Mouse (Mus musculus): ENCODE results near the gene Larp4. TPM values are rescaled to one million over a fixed set of nuclear protein-coding genes. Genes with fewer than 3 reads are reported as not detected.
A peak's percentile ranks its signal among the peaks of the same experiment; 100 is the strongest.

Gene Larp4
- total RNA-seq, 2 experiments from 2014 or later: 72.9 to 74.9 TPM

GRCm38 (mm10) chr15:99997114-99997804 is 27.4 kb downstream of the Larp4 start:
- no peak for DNase-seq
- intact Hi-C loops (cut with DNase I): no loop called here

GRCm38 (mm10) chr15:99999390-99999789 is 29.5 kb downstream of the Larp4 start:
- intact Hi-C loops (cut with DNase I): no loop called here
- no peak for DNase-seq

DNA sequence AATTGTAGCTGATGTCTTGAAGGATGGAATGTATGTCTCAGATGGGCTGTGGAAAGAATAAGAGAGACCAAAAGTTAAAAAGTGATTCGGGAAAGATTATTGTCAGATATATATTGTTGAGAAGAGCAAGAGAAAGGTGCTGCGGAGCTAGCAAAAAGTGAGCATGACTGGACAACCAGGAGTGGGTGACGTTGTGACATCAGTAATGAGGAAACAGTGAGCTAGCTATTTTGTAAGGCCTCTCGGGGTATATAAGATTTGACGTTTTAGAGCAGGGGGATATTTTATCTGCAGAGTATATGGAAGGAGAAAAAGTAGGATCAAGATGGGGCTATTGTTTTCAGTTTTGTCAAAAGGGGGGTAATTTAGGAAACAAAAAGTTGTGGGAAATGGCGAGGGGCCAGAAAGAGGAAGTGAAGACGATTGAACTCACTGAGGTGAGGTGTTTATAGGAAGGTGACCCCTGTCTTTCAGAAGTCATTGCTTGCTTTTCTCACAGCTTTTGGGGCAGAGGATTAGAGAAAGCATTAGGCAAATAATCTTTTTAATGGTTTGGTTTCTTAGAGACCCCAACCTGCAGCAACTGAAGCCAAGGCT is 34.9 kb downstream of the Larp4 start:
- DNase-seq: no peak
- intact Hi-C loops (cut with DNase I): no loop called here

DNA sequence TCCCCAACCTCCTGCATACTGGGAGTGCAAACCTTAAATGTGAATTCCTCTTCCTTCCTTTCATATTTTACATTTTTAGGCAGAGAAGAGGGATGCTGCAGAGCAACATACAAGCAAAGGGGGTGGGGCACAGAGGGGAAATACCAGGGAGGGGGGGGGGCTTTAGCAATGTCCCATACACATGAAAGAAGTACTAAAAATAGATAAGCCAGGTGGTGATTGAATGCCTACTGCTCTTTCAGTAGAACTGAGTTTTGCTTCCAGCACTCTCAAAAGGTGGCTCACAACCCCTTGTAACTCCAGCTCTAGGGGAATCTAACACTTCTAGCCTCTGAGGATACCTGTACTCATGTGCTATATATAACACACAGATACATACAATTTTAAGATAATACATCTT is 36.3 kb downstream of the Larp4 start:
- intact Hi-C loops (cut with DNase I): no loop called here
- no peak for DNase-seq

- intact Hi-C loops (cut with DNase I): no loop called here
- no peak for DNase-seq
These were observed 48.5 kb downstream of the Larp4 start for GRCm38 (mm10) chr15:100018280-100018899.

DNA sequence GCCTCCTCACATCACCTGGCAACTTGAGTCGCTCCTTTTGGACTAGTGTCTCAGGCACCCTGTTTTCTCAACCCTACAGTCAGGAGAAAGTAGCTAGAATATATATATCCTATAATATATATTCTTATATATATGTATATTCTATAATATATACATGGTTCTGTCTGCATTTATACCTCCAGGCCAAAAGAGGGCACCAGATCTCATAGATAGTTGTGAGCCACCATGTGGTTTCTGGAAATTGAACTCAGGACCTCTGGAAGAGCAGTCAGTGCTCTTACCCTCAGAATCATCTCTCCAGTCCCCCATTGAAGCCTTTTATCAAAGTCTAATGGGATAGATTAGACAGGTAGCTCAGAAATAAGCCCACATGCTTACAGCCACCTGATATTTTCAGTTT is 51.3 kb downstream of the Larp4 start:
- intact Hi-C loops (cut with DNase I): loop anchor here (5.0 kb wide), 2 partner anchors 356 to 436 kb away; no protein-coding TSS in a partner anchor
- DNase-seq: no peak

GRCm38 (mm10) chr15:100022923-100023322 is 53.1 kb downstream of the Larp4 start:
- peak; percentile 44 to 65 for DNase-seq
- intact Hi-C loops (cut with DNase I): loop anchor here (5.0 kb wide), 2 partner anchors 354 to 434 kb away; no protein-coding TSS in a partner anchor

- intact Hi-C loops (cut with DNase I): no loop called here
- no peak for DNase-seq
These were observed 55.4 kb downstream of the Larp4 start for GRCm38 (mm10) chr15:100025076-100025834.

DNA sequence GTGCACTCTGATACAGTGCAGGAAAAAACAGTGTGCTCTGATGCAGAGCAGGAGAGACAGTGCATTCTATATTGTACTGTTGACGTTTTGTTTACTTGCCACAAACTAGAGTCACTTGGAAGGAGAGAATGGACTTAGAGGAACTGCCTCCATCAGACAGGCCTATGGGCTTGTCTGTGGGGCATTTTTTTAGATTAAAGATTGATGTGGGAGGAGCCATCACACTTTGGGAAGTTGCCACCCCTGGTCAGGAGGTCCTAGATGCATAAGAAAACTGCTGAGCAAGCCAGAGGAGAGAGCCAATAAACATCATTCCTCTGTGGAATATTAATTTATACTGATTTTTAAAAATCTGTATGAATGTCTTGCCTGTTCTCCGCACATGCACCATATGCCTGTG is 58.3 kb downstream of the Larp4 start:
- intact Hi-C loops (cut with DNase I): no loop called here
- no peak for DNase-seq

DNA sequence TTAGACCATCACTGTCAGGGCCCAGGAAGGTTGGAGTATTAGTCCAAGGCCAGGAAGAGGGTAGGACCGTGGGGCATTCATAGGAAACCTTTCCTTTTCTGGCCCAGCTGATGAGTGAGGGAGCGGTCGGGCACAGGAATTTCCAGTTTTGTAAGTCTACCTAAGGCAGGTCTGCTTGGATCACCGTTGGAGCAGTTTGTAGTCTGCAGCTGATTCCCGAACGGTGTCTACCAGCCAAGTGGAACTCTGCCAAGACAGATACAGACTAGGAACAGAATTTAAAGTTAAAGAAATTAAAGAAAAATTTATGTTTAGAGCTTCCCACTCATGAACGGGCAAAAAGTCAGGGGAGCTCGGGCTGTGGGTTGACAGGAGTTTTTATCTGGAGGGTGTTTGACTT is 59.6 kb downstream of the Larp4 start:
- DNase-seq: no peak
- intact Hi-C loops (cut with DNase I): no loop called here

GRCm38 (mm10) chr15:100029900-100030299 is 60.0 kb downstream of the Larp4 start:
- intact Hi-C loops (cut with DNase I): no loop called here
- no peak for DNase-seq

- intact Hi-C loops (cut with DNase I): no loop called here
- no peak for DNase-seq
These were observed 62.7 kb downstream of the Larp4 start for GRCm38 (mm10) chr15:100032546-100032945.

- intact Hi-C loops (cut with DNase I): loop anchor here (5.0 kb wide), 2 partner anchors 109 to 159 kb away; no protein-coding TSS in a partner anchor
- peak; percentile 99 for DNase-seq
These were observed 68.7 kb downstream of the Larp4 start, which contains the start of gene Dip2b for GRCm38 (mm10) chr15:100038470-100038971. Dip2b (plus strand) TSS chr15:100038664.

DNA sequence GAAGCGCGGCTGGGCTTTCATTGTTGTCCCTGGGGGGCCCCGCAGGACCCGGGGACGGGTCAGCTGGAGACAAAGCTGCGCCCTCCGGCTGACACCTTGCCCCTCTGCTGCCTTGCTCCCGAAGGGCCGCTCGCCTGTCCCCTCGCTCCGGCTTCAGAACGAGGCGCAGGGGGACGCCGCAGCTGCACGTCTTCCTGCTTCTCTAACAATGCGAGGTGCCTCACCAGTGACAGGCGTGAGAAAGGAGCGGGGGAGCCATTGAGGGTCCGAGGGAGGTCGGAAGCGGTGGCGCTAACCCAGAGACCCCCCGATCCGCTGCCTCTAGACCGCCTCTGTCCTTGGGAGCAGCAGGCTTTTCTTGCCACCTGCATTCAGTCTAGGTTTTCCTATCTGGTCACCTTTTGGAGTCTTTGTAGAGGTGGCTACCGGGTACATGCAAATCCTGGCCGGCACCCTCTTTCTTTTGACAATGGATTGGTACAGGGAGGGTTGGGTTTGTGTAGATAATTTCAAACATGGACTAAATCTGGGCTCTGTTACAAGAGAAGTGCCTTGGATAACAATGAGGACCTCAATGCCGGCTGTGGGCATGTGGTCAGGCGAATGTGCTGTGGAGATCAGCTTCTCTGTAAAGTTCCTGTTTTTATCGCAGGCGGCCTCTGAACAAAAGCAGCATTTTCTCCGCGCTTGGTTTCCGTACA is 69.3 kb downstream of the Larp4 start:
- DNase-seq: peak; percentile 42 to 64
- intact Hi-C loops (cut with DNase I): loop anchor here (1.0 to 5.0 kb wide), 3 partner anchors 87 to 158 kb away; no protein-coding TSS in a partner anchor

DNA sequence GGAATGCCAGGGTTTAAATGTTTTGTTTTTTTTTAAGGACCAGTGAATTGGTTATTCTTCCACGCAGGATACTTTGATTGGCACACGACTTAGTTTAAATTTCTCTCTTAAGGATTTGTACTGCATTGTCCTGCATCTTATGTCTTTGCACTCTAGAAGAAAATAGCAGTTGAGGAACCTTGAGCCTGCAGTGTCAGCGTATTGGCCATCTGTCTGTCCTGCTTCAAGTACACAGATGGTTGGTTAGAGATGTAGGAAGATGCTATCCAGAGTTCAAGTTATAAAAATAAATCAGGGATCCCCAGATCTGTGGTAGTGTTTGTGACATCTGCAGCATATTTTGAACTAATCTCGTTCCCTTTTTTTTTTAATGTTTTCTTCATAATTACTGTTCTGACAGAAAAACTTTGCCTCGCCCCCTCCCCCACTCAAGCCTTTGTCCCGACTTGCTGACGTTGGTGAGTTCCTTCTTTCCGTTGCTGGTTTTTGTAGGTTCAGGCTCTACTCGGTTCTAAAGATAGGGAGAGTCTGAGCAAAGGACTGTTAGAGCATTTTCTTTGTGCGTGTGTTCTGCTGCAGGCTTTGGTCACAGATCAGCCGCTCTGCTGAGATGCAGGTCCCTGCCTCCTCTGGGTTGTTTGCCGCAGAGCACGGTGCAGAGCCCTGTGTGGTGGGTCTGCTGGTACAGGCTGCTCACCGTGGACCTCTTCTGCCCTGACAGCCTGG is 70.8 kb downstream of the Larp4 start:
- intact Hi-C loops (cut with DNase I): no loop called here
- DNase-seq: peak; percentile 22 to 34

DNA sequence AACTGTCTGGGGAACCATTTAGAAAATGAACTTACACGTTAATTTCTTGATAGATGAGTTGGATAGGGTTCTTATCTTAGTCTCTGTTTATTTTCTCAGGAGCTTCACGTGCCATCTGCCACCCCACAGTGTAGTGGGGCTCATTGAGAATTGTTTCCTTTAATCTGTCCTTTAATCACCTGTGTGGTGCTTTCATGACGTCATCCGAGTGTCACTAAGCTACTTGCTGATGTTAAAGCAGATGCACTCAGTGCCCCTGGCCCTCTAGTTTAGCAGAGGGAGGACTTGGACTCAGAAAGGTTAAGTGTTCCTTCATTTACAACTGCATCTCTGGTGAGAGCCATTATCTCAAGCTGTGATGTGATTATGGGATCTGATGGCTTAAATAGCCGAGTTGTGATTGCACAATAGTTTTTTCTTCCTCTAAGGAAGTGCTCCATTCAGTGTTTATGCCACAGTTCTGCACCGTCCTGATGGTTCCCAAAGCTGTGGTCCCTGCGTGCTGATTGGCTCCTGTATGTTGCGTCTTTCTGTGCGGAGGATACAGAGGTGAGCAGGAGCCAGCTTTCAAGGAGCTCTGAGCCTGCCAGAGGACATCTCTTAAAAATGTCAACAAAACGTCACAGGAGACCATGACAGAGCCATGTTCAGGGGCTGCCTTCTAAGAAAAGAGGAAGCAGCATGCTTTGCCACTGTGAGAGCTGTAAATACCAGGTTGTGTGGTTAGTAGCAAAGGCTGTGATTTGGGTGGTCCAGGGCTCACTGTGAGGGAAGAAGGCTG is 71.6 kb downstream of the Larp4 start:
- no peak for DNase-seq
- intact Hi-C loops (cut with DNase I): no loop called here

DNA sequence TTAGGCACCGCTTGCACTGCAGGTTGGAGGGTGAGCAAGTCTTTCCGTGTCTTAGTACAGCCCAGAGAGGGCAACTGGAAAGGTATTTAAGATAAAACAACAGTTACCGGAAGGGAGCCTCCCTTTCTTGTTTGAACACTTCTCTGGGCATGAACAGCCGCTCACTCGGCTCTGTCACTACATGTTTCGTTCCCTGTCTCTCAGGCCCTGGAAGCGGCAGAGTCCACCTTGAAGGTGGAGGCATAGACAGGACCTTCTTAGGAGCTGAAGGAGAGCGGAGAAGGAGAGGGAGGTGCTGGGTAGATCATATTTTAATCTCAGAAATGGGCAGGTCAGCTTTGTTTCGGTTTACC is 72.2 kb downstream of the Larp4 start:
- intact Hi-C loops (cut with DNase I): no loop called here

GRCm38 (mm10) chr15:100045576-100045975 is 75.7 kb downstream of the Larp4 start:
- intact Hi-C loops (cut with DNase I): loop anchor here (5.0 kb wide), 1 partner anchor 37 kb away; no protein-coding TSS in a partner anchor
- DNase-seq: peak in 1 of 2 experiments; percentile 20

More for the DNA sequence above, 72.2 kb downstream of the Larp4 start:
- no peak for DNase-seq

Data from heart, postnatal 14 days (tissue).